Mouse (Mus musculus) MEL (cell line): Measurements from ENCODE around the gene Camta1. TPM values are rescaled to one million over a fixed set of nuclear protein-coding genes. Genes with fewer than 3 reads are reported as not detected.

ENCODE experiments used
- DNase-seq: peaks from one replicate; pipeline ENCODE4 v3.0.0; 2011; ENCODE audit warnings: low read depth, low spot score
- H3K27ac ChIP-seq: 2 replicates; pipeline ENCODE4 v1.5.1; 2012; ENCODE audit warnings: low read depth, mild to moderate bottlenecking, control low read depth, low read length, moderate library complexity; ENCODE audit not compliant: control insufficient read depth
- H3K27me3 ChIP-seq, 2 experiments: fragments of 150-350 bp in 1 of 2; sonication (generic) in 1 of 2; 2 replicates each; pipeline ENCODE4 v1.6.1; 2012; ENCODE audit warnings: low read length in 2 of 2, mild to moderate bottlenecking in 2 of 2, improper control_type of control experiment in 1 of 2, moderate library complexity in 1 of 2; ENCODE audit not compliant: insufficient read depth in 2 of 2, control insufficient read depth in 1 of 2
- H3K36me3 ChIP-seq, 2 experiments: 2 replicates each; pipeline ENCODE4 v1.6.1; 2012 to 2014; ENCODE audit warnings: low read length in 2 of 2, improper control_type of control experiment in 1 of 2, inconsistent platforms in 1 of 2, mild to moderate bottlenecking in 1 of 2; ENCODE audit not compliant: insufficient read depth in 2 of 2, control insufficient read depth in 1 of 2
- H3K4me1 ChIP-seq, 2 experiments: fragments of 150-350 bp in 1 of 2; sonication (generic) in 1 of 2; 2 replicates each; pipeline ENCODE4 v1.6.1; 2012; ENCODE audit warnings: low read length in 2 of 2, improper control_type of control experiment in 1 of 2, mild to moderate bottlenecking in 1 of 2; ENCODE audit not compliant: insufficient read depth in 2 of 2, control insufficient read depth in 1 of 2
- H3K4me3 ChIP-seq, 2 experiments: fragments of 150-350 bp in 1 of 2; sonication (generic) in 1 of 2; 2 replicates each; pipeline ENCODE4 v1.5.1; 2012; ENCODE audit warnings: low read depth in 2 of 2, low read length in 2 of 2, mild to moderate bottlenecking in 2 of 2, moderate library complexity in 2 of 2, control low read depth in 1 of 2, improper control_type of control experiment in 1 of 2; ENCODE audit not compliant: control insufficient read depth in 1 of 2, insufficient read depth in 1 of 2
- H3K79me2 ChIP-seq: 2 replicates; pipeline ENCODE4 v1.6.1; 2012; ENCODE audit warnings: mild to moderate bottlenecking, low read length, moderate library complexity; ENCODE audit not compliant: control insufficient read depth, poor library complexity, insufficient read depth
- H3K9ac ChIP-seq: 2 replicates; pipeline ENCODE4 v1.6.1; 2012; ENCODE audit warnings: low read depth, mild to moderate bottlenecking, control low read depth, low read length, moderate library complexity; ENCODE audit not compliant: control insufficient read depth, poor library complexity, severe bottlenecking
- H3K9me3 ChIP-seq: fragments of 150-350 bp; sonication (generic); replicated peaks from 2 replicates; pipeline ENCODE4 v1.6.1; 2012; ENCODE audit warnings: mild to moderate bottlenecking, low read length, improper control_type of control experiment, moderate library complexity; ENCODE audit not compliant: insufficient read depth
- CTCF ChIP-seq, 3 experiments: IDR thresholded peaks in 2 of 3; conservative IDR thresholded peaks in 1 of 3; 2 replicates each; pipeline ENCODE4 v1.5.1; 2011 to 2012; ENCODE audit warnings: low read length in 3 of 3, low read depth in 2 of 3, mild to moderate bottlenecking in 2 of 3, improper control_type of control experiment in 1 of 3, inconsistent platforms in 1 of 3, mixed read lengths in 1 of 3, moderate library complexity in 1 of 3; ENCODE audit not compliant: control insufficient read depth in 1 of 3, insufficient read depth in 1 of 3, poor library complexity in 1 of 3, severe bottlenecking in 1 of 3
- ELF1 ChIP-seq: IDR thresholded peaks from 2 replicates; pipeline ENCODE4 v1.6.1; 2014; ENCODE audit warnings: low read depth, mild to moderate bottlenecking, inconsistent platforms, low read length, improper control_type of control experiment, moderate library complexity
- EP300 ChIP-seq, 2 experiments: IDR thresholded peaks; 2 replicates each; pipeline ENCODE4 v1.6.1; 2011; ENCODE audit warnings: improper control_type of control experiment in 2 of 2, low read length in 2 of 2, low read depth in 1 of 2, mild to moderate bottlenecking in 1 of 2
- ETS1 ChIP-seq: IDR thresholded peaks from 2 replicates; pipeline ENCODE4 v1.6.1; 2012; ENCODE audit warnings: low read depth, mild to moderate bottlenecking, inconsistent platforms, low read length, improper control_type of control experiment, moderate library complexity
- GABPA ChIP-seq: IDR thresholded peaks from 2 replicates; pipeline ENCODE4 v1.6.1; 2012; ENCODE audit warnings: low read depth, mild to moderate bottlenecking, inconsistent platforms, low read length, improper control_type of control experiment, moderate library complexity
- JUND ChIP-seq: IDR thresholded peaks from 2 replicates; pipeline ENCODE4 v1.6.1; 2011; ENCODE audit warnings: low read depth, mild to moderate bottlenecking, improper control_type of control experiment, low read length
- KAT2A ChIP-seq: conservative IDR thresholded peaks from 2 replicates; pipeline ENCODE4 v1.6.1; 2012; ENCODE audit warnings: low read depth, low read length, improper control_type of control experiment, inconsistent platforms
- MAZ ChIP-seq: IDR thresholded peaks from 2 replicates; pipeline ENCODE4 v1.6.1; 2012; ENCODE audit warnings: low read depth, mild to moderate bottlenecking, inconsistent platforms, low read length, improper control_type of control experiment
- MXI1 ChIP-seq: IDR thresholded peaks from 2 replicates; pipeline ENCODE4 v1.6.1; 2011; ENCODE audit warnings: mild to moderate bottlenecking, low read depth, low read length, improper control_type of control experiment
- MYB ChIP-seq: IDR thresholded peaks from 2 replicates; pipeline ENCODE4 v1.6.1; 2011; ENCODE audit warnings: mild to moderate bottlenecking, low read depth, low read length, improper control_type of control experiment
- NELFE ChIP-seq: IDR thresholded peaks from 2 replicates; pipeline ENCODE4 v1.6.1; 2011; ENCODE audit warnings: low read depth, low read length, improper control_type of control experiment
- NRF1 ChIP-seq: IDR thresholded peaks from 2 replicates; pipeline ENCODE4 v1.6.1; 2014; ENCODE audit warnings: low read depth, mild to moderate bottlenecking, inconsistent platforms, low read length, improper control_type of control experiment, moderate library complexity; ENCODE audit not compliant: poor library complexity, insufficient read depth, severe bottlenecking
- POLR2A ChIP-seq, 2 experiments: IDR thresholded peaks; 2 replicates each; pipeline ENCODE4 v1.6.1; 2011 to 2012; ENCODE audit warnings: low read length in 2 of 2, mild to moderate bottlenecking in 2 of 2, control low read depth in 1 of 2, improper control_type of control experiment in 1 of 2, low read depth in 1 of 2, moderate library complexity in 1 of 2; ENCODE audit not compliant: control insufficient read depth in 1 of 2, insufficient read depth in 1 of 2, poor library complexity in 1 of 2
- RAD21 ChIP-seq: IDR thresholded peaks from 2 replicates; pipeline ENCODE4 v1.6.1; 2011; ENCODE audit warnings: mild to moderate bottlenecking, low read depth, low read length, improper control_type of control experiment
- RCOR1 ChIP-seq: IDR thresholded peaks from 2 replicates; pipeline ENCODE4 v1.6.1; 2012; ENCODE audit warnings: low read depth, mild to moderate bottlenecking, inconsistent platforms, low read length, improper control_type of control experiment
- SMC3 ChIP-seq: IDR thresholded peaks from 2 replicates; pipeline ENCODE4 v1.6.1; 2011; ENCODE audit warnings: low read depth, low read length, improper control_type of control experiment
- TCF12 ChIP-seq: IDR thresholded peaks from 2 replicates; pipeline ENCODE4 v1.6.1; 2014; ENCODE audit warnings: low read depth, mild to moderate bottlenecking, inconsistent platforms, low read length, improper control_type of control experiment, moderate library complexity
- USF2 ChIP-seq, 2 experiments: IDR thresholded peaks; 2 replicates each; pipeline ENCODE4 v1.6.1; 2011 to 2012; ENCODE audit warnings: improper control_type of control experiment in 2 of 2, low read length in 2 of 2, borderline replicate concordance in 1 of 2, inconsistent platforms in 1 of 2, low read depth in 1 of 2, mild to moderate bottlenecking in 1 of 2; ENCODE audit not compliant: insufficient read depth in 1 of 2
- ZC3H11A ChIP-seq: IDR thresholded peaks from 2 replicates; pipeline ENCODE4 v1.6.1; 2012; ENCODE audit warnings: low read depth, mild to moderate bottlenecking, inconsistent platforms, low read length, improper control_type of control experiment
- ZMIZ1 ChIP-seq: IDR thresholded peaks from 2 replicates; pipeline ENCODE4 v1.6.1; 2012; ENCODE audit warnings: low read depth, mild to moderate bottlenecking, inconsistent platforms, low read length, improper control_type of control experiment, moderate library complexity
- polyA plus RNA-seq, 2 experiments: library from polyadenylated mRNA; stranded (reverse) in 1 of 2; unstranded in 1 of 2; fragments of >175 nt in 1 of 2; fragments of >200 nt in 1 of 2; gene quantifications; 2 replicates each; pipeline versions ENCODE4 v1.2.1 to v1.2.4; 2012; ENCODE audit warnings: low replicate concordance in 2 of 2, low read depth in 1 of 2; ENCODE audit not compliant: insufficient read length in 2 of 2, insufficient read depth in 1 of 2, missing spikeins in 1 of 2
- total RNA-seq: library from RNA; depleted of rRNA; stranded (reverse); fragments of 300-350 nt; gene quantifications from 2 replicates; pipeline ENCODE4 v1.2.3, GENCODE M21; 2012

Gene Camta1
- total and polyA plus RNA-seq, 3 experiments, result 28.2 to 87.5 TPM; not detected in 1

GRCm38 (mm10) chr4:151881590-151881989 lies 19.9 kb upstream of the Camta1 start:
- Histone ChIP-seq H3K79me2 (no peaks in the 10 kb centered on the region), H3K36me3 (no peaks in the 10 kb centered on the region), H3K9me3 (no peaks in the 10 kb centered on the region), H3K9ac (no peak overlapping the region), H3K27me3 (peaks cover 0 to 7% of the 10 kb centered on the region in 2 experiments; a peak in 2 of 4 replicates), H3K27ac (no peak overlapping the region), H3K4me1 (no peaks in the 10 kb centered on the region), H3K4me3 (no peak overlapping the region)
- no peak for TF ChIP-seq POLR2A (IDR thresholded peaks at IDR 0.05; ENCODE audit: control insufficient read depth in 1 of 2, insufficient read depth in 1 of 2, low read depth in 1 of 2, low read length in 2 of 2, poor library complexity in 1 of 2)
- TF ChIP-seq MXI1, result no peak
- TF ChIP-seq JUND, result no peak
- no peak for TF ChIP-seq RCOR1
- TF ChIP-seq NELFE, result no peak
- TF ChIP-seq ETS1, result no peak
- TF ChIP-seq ZMIZ1, result no peak
- TF ChIP-seq MAZ, result no peak
- no peak for TF ChIP-seq ELF1
- TF ChIP-seq TCF12, result no peak
- no peak for TF ChIP-seq SMC3
- no peak for TF ChIP-seq GABPA
- no peak for TF ChIP-seq KAT2A
- DNase-seq, result no peak

GRCm38 (mm10) chr4:151880044-151880690 lies 18.5 kb upstream of the Camta1 start:
- peak; percentile 51 for TF ChIP-seq SMC3
- TF ChIP-seq ZMIZ1, result no peak
- no peak for TF ChIP-seq NRF1
- TF ChIP-seq MYB, result no peak
- no peak for TF ChIP-seq MXI1
- peak; percentile 51 to 66 (median 52) for TF ChIP-seq CTCF (IDR thresholded peaks at IDR 0.05 in 2 of 3, conservative IDR thresholded peaks at IDR 0.05 in 1 of 3; ENCODE audit: control insufficient read depth in 1 of 3, insufficient read depth in 1 of 3, low read depth in 2 of 3, low read length in 3 of 3, poor library complexity in 1 of 3, severe bottlenecking in 1 of 3)
- no peak for TF ChIP-seq JUND
- TF ChIP-seq USF2 (IDR thresholded peaks at IDR 0.05; ENCODE audit: borderline replicate concordance in 1 of 2, insufficient read depth in 1 of 2, low read depth in 1 of 2, low read length in 2 of 2), result no peak
- no peak for TF ChIP-seq RCOR1
- TF ChIP-seq ZC3H11A, result peak; percentile 57
- no peak for TF ChIP-seq EP300 (IDR thresholded peaks at IDR 0.05; ENCODE audit: low read depth in 1 of 2, low read length in 2 of 2)
- no peak for TF ChIP-seq POLR2A (IDR thresholded peaks at IDR 0.05; ENCODE audit: control insufficient read depth in 1 of 2, insufficient read depth in 1 of 2, low read depth in 1 of 2, low read length in 2 of 2, poor library complexity in 1 of 2)
- peak; percentile 66 for TF ChIP-seq RAD21
- Histone ChIP-seq H3K27me3 (peaks cover 0 to 2% of the 10 kb centered on the region in 2 experiments; a peak in 1 of 4 replicates), H3K4me1 (no peaks in the 10 kb centered on the region), H3K9me3 (no peaks in the 10 kb centered on the region), H3K9ac (no peak overlapping the region), H3K27ac (no peak overlapping the region), H3K4me3 (no peak overlapping the region), H3K79me2 (no peaks in the 10 kb centered on the region), H3K36me3 (no peaks in the 10 kb centered on the region)
- peak; percentile 68 for DNase-seq
